8 mouse cellular contexts compared by ENCODE assay signal in genomic region chr3:123371766-123372535, GRCm38 (mm10). TPM values are rescaled to one million over a fixed set of nuclear protein-coding genes. Genes with fewer than 3 reads are reported as not detected.
A peak's percentile ranks its signal among the peaks of the same experiment; 100 is the strongest.
DNase-seq lines count a peak whose midpoint lies in the region; ATAC-seq lines count a peak whose summit lies in the region.

No protein-coding gene starts in this region.

- peak; percentile 85 for ATAC-seq in hindbrain, embryonic 13.5 days (ENCODE audit: low FRiP score)

- no peak overlapping the region for H3K4me3 ChIP-seq in hindbrain, embryonic 13.5 days

- 36% methylated on average over 11 of the region's 11 CpGs for WGBS in hindbrain, embryonic 13.5 days

- H3K27ac ChIP-seq in hindbrain, embryonic 13.5 days, result no peak overlapping the region

- DNase-seq in ZHBTc4 (ENCODE audit: low read depth, low spot score), result peak; percentile 96
- peak; percentile 52 to 71 for DNase-seq in cerebellum, postnatal 25 days
- peak; percentile 48 to 65 for DNase-seq in frontal cortex, postnatal 14 days (ENCODE audit: low spot score in 2 of 2)
- DNase-seq in layer of hippocampus, postnatal 10 days (ENCODE audit: low spot score in 2 of 2), result peak; percentile 78 to 81
- DNase-seq in lung, postnatal 25 days (ENCODE audit: low spot score), result peak; percentile 51
- peak; percentile 76 to 78 for DNase-seq in right cerebral cortex, adult 2 months (ENCODE audit: low spot score in 2 of 2)
- DNase-seq in thymus, postnatal 0 days (ENCODE audit: low spot score), result no peak

- no peaks in the 10 kb centered on the region for H3K4me1 ChIP-seq in hindbrain, embryonic 13.5 days (replicated peaks)

- H3K9me3 ChIP-seq in hindbrain, embryonic 13.5 days, result no peaks in the 10 kb centered on the region

- H3K9ac ChIP-seq in hindbrain, embryonic 13.5 days, result no peak overlapping the region

- H3K4me2 ChIP-seq in hindbrain, embryonic 13.5 days, result no peak overlapping the region

- peaks cover 40% of the 10 kb centered on the region for H3K36me3 ChIP-seq in hindbrain, embryonic 13.5 days

- no peaks in the 10 kb centered on the region for H3K27me3 ChIP-seq in hindbrain, embryonic 13.5 days

RNA-seq across cellular contexts. Expression of gene Mettl14, which starts 14.0 kb away (rescaled TPM):
- polyA plus RNA-seq in hindbrain, embryonic 13.5 days (2015; fragmentation: Nextera tagmentation; extraction: Ambion mirVana), result 24.0 and 25.0 TPM in 2 replicates
- total RNA-seq in layer of hippocampus, postnatal 10 days (2021), result 10 to 100 TPM; 15.3 to 16.0 TPM
- polyA plus RNA-seq in thymus, postnatal 0 days (2015; fragmentation: Nextera tagmentation; extraction: Ambion mirVana), result 24.8 and 26.5 TPM in 2 replicates
